ENCODE assay signal across 22 mouse cellular contexts in the genomic region with DNA sequence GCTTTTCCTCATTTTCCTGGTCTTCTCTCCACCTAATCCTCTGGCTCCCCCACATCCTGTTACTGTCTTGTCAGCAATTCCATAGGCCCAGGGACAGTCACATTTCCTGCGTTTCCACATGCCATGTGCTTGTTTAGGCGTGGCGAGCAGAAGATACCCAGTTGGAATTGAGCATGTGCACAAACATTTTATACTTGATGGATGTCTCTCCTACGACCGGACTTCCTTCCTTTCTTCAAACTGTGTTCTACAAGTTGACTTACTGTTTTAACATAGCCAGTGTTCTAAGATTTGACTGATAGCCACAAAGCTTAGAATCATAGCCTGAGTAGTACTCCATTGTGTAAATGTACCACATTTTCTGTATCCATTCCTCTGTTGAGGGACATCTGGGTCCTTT.
A peak's percentile ranks its signal among the peaks of the same experiment; 100 is the strongest.
DNase-seq lines count a peak whose midpoint lies in the region; ATAC-seq and TF ChIP-seq lines count a peak whose summit lies in the region.
"Had no signal": no experiment of that assay in that cellular context is flagged by ENCODE, and none has a peak within 500 bp of the region (broad histone marks: within the 10 kb centered on the region; RNA-seq: fewer than 3 reads in every experiment).

No protein-coding gene starts in this region.

- no peak for TF ChIP-seq CTCF in lung, embryonic 14.5 days (IDR thresholded peaks at IDR 0.05; ENCODE audit: low read depth)

- no peak overlapping the region for H3K4me2 ChIP-seq in lung, embryonic 14.5 days
- H3K4me2 ChIP-seq in lung, embryonic 16.5 days (ENCODE audit: low read depth, low read length), result no peak overlapping the region
- H3K4me2 ChIP-seq: forebrain, embryonic 15.5 days; heart, embryonic 13.5 days; hindbrain, embryonic 14.5 days had no signal

- H3K9ac ChIP-seq in lung, embryonic 14.5 days, result no peak overlapping the region
- no peak overlapping the region for H3K9ac ChIP-seq in lung, embryonic 16.5 days (ENCODE audit: low read length)
- H3K9ac ChIP-seq: forebrain, embryonic 15.5 days; heart, embryonic 13.5 days; hindbrain, embryonic 14.5 days had no signal

- H3K4me1 ChIP-seq in lung, embryonic 14.5 days (ENCODE audit: insufficient read depth), result no peaks in the 10 kb centered on the region
- H3K4me1 ChIP-seq in lung, embryonic 16.5 days (replicated peaks; ENCODE audit: control insufficient read depth, insufficient read depth, low read length), result 0 out of 2 replicates have a peak, but pooled peaks cover 2% of the 10 kb centered on the region
- H3K4me1 ChIP-seq: forebrain, embryonic 10.5 days; forebrain, embryonic 15.5 days; heart, embryonic 13.5 days had no signal

- peak; percentile 37 for DNase-seq in lung, embryonic 14.5 days
- peak; percentile 10 for DNase-seq in lung, postnatal 14 days
- peak; percentile 31 to 42 for DNase-seq in lung, postnatal 4 days
- DNase-seq in cerebellum, adult 9-11 months, result no peak
- DNase-seq in urinary bladder, postnatal 14 days (ENCODE audit: low spot score), result no peak
- DNase-seq: adrenal gland, adult 2 months; adrenal gland, postnatal 14 days; cerebellum, adult 11 months; cerebellum, adult 2 months; cerebellum, postnatal 10 days; cerebellum, postnatal 36 days; gastrocnemius, postnatal 25 days; heart, adult 18-20 months; heart, postnatal 14 days; heart, postnatal 4 days had no signal

- no peaks in the 10 kb centered on the region for H3K36me3 ChIP-seq in lung, embryonic 14.5 days (ENCODE audit: insufficient read depth)
- no peaks in the 10 kb centered on the region for H3K36me3 ChIP-seq in lung, embryonic 16.5 days (ENCODE audit: control insufficient read depth, insufficient read depth, low read length)
- H3K36me3 ChIP-seq: forebrain, embryonic 10.5 days; forebrain, embryonic 15.5 days; heart, embryonic 13.5 days had no signal

- no peak overlapping the region for H3K27ac ChIP-seq in lung, embryonic 14.5 days (ENCODE audit: low read depth)
- no peak overlapping the region for H3K27ac ChIP-seq in lung, embryonic 16.5 days (ENCODE audit: low read length)
- H3K27ac ChIP-seq: forebrain, embryonic 10.5 days; forebrain, embryonic 15.5 days; heart, embryonic 13.5 days; hindbrain, embryonic 14.5 days; hindbrain, postnatal 0 days had no signal

- ATAC-seq in lung, embryonic 14.5 days (ENCODE audit: insufficient read depth), result peak; percentile 41; the same call in 1 of the 2 replicates
- peak; percentile 57; the same call in 1 of the 2 replicates for ATAC-seq in lung, embryonic 16.5 days (ENCODE audit: low read depth)
- ATAC-seq: CD4-positive, CD25-positive, alpha-beta regulatory T cell, adult 4 months; forebrain, embryonic 15.5 days; hindbrain, postnatal 0 days had no signal

- H3K9me3 ChIP-seq in lung, embryonic 14.5 days (ENCODE audit: low read depth, low read length), result no peaks in the 10 kb centered on the region
- no peaks in the 10 kb centered on the region for H3K9me3 ChIP-seq in lung, embryonic 16.5 days (ENCODE audit: control insufficient read depth, low read length)
- H3K9me3 ChIP-seq: forebrain, embryonic 10.5 days; forebrain, embryonic 15.5 days; heart, embryonic 13.5 days had no signal

- no peak overlapping the region for H3K4me3 ChIP-seq in lung, embryonic 14.5 days (ENCODE audit: low read depth, low read length)
- H3K4me3 ChIP-seq in lung, embryonic 16.5 days (ENCODE audit: low read length), result no peak overlapping the region
- H3K4me3 ChIP-seq: forebrain, embryonic 10.5 days; forebrain, embryonic 15.5 days; heart, embryonic 13.5 days had no signal

- no peaks in the 10 kb centered on the region for H3K27me3 ChIP-seq in lung, embryonic 14.5 days (ENCODE audit: insufficient read depth, low read length)
- no peaks in the 10 kb centered on the region for H3K27me3 ChIP-seq in lung, embryonic 16.5 days (ENCODE audit: control insufficient read depth, insufficient read depth, low read depth, low read length)
- H3K27me3 ChIP-seq: forebrain, embryonic 15.5 days; heart, embryonic 13.5 days had no signal

- 50% methylated on average over 5 of the region's 5 CpGs for WGBS in lung, embryonic 14.5 days
- 72% methylated on average over 5 of the region's 5 CpGs for WGBS in lung, embryonic 16.5 days

Comparison
In these comparisons a context has a peak if more than half of its experiments do, and no peak if none do; other contexts are left out.
1. DNase-seq: peak in lung, embryonic 14.5 days (single experiment), lung, postnatal 14 days (single experiment) and lung, postnatal 4 days (2 of 2); none in cerebellum, adult 9-11 months (single experiment) and urinary bladder, postnatal 14 days (single experiment).